Mouse (Mus musculus) adipocyte (in vitro differentiated cells): ENCODE results near the gene Smg5.
"Not testable (repeated sequence)": the region's sequence is repeated elsewhere in the genome, so short reads cannot be mapped to it uniquely, and the experiment has no call there.

Source experiments
- DNase-seq: peaks from one replicate; pipeline ENCODE4 v3.0.0-alpha.2; 2016; ENCODE audit warnings: low spot score

The Smg5 gene

DNA sequence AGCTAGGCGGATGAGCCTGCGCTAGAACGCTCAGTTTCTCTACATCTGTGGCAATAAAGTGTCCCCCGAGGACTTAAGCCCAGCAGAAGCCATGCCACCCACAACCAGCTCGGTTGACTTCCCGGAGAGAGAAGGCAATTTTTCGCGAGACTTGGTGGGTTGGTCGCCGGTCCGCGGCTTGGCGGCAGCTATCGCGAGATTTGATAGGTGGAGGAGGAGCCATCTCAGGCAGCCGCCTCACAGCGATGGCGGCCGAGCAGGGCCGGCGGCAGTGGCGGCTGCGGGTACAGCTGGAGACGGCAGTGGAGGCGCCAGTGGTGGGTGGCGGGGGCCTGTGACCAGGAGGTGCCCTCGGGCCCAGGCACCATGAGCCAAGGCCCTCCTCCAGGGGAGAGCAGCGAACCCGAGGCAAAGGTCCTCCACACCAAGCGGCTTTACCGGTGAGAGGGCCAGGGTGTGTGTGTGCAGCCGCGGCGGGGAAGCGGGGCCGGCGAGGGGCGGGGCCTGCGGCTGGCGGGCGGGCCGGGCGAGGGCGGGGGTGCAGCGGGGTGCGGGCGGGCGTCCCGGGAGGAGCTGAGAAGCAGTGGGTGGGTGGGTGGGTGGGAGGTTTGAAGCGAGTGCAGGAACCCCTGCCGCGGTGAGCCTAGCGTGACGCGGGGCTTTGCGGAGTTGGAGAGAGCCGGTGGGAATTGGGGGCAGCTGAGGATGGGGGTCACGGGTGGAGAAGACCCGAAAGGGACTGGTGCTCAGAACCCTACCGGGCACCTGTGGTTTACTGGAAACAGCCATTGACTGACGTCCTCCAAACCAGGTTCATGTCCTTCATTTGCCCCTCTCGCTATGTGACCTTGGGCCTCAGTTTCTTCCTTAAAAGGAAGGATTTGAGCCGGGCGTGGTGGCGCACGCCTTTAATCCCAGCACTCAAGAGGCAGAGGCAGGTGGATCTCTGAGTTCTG lies at the start of gene Smg5, which contains the start of gene Tmem79:
Gene Smg5, plus strand, starts transcription at position 203 of the 956 bp plus-strand sequence.
Gene Tmem79, minus strand, starts transcription at position 91 of the 956 bp plus-strand sequence.
- DNase-seq = peak; percentile 96

DNA sequence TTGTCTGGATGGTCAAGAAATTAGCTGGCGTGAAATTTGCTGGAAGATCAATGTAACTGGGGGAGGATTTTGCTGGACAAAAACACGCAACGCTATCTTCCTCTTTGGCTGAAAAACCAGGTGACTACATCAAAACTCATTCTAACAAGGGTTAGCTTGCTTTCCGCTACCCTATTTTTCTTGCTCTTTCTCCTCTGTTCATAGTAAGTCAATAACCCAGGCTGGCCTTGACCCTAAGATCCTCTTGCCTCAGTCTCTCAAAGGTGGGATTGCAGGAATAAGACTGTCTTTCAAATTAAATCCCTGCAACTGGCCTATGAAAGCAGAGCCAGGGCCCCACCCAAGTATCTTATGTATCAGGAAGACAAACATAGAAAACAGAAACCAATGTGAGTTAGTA lies 49.0 kb upstream of the Smg5 start, which contains the start of gene Gm38392:
Gene Gm38392, minus strand, starts transcription at position 101 of the 400 bp plus-strand sequence.
- DNase-seq = no peak

DNA sequence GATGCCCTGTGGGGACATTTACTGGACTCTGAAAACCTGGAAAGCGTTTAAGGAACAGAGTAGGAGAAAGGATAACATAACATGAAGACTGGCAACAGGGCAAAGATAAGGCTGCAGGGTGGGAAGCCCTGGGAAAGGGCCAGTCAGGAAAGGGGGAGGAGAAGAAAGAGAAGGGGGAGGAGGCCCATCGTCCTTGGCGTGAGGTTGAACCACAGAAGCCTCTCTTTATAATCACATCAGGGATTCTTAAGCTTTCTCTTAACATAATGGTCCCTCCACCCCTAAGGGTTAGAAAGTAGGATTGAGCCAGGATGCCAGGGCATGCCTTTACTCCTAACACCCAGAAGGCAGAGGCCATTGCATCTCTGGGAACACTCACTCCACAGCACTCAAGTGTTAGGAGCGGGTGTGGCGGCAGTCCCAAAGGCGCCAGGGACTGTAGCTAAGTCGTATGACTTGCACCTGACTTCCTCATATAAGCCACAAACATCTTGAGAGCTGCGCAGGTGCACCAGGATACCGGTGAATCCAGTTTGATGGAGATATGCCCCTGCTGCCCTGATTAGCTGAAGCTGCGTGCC lies 47.8 kb upstream of the Smg5 start:
- DNase-seq = not testable (repeated sequence)

DNA sequence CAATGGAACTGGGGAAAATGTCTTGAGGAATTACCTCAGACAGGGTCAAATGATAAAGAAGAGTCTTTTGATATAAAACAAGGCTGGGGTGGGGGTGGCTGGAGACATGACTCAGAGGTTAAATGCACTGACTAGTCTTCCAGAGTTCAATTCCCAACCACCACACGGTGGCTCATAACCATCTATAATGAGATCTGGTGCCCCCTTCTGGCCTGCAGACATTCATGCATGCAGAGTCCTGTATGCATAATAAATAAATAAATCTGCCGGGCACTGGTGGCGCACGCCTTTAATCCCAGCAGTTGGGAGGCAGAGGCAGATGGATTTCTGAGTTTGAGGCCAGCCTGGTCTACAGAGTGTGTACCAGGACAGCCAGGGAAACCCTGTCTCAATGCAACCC lies 44.1 kb upstream of the Smg5 start:
- DNase-seq = no peak

DNA sequence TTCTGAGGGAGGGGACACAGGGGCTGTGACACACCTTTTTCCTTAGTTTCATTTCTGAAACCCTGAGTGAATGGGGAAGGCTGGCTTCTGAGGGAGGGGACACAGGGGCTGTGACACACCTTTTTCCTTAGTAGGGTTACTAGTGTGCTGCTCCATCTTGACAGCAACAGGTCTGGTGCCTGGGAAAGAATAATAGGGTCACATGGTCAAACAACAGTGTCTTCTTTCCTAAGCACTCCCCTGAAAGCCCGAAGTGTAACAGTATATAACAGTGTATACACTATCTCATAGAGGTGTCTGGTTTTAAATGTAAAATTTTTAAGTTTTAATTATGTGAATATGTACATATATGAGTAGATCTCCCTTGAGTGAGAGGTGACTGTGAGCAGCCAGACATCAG lies 40.8 kb upstream of the Smg5 start:
- not testable (repeated sequence) for DNase-seq

DNA sequence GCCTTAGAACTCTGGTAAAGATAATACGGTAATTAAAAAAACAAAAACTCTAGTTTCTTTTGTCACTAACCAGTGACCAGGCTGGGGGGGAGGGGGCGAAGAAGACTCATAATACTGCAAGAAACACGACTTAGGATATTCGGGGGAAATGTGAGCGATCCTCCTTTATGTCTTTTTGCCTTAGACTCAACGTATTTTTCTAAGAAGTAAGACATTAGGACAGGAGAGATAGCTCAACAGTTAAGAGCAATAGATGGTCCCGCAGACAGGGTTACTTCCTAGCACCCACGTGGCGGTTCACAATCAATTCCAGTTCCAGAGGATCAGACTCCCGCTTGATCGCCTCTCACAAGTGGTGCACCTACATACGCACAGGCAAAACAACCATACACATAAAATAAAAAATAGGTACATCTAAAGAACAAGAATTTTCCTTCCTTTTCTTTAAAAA lies 39.9 kb upstream of the Smg5 start:
- no peak for DNase-seq

DNA sequence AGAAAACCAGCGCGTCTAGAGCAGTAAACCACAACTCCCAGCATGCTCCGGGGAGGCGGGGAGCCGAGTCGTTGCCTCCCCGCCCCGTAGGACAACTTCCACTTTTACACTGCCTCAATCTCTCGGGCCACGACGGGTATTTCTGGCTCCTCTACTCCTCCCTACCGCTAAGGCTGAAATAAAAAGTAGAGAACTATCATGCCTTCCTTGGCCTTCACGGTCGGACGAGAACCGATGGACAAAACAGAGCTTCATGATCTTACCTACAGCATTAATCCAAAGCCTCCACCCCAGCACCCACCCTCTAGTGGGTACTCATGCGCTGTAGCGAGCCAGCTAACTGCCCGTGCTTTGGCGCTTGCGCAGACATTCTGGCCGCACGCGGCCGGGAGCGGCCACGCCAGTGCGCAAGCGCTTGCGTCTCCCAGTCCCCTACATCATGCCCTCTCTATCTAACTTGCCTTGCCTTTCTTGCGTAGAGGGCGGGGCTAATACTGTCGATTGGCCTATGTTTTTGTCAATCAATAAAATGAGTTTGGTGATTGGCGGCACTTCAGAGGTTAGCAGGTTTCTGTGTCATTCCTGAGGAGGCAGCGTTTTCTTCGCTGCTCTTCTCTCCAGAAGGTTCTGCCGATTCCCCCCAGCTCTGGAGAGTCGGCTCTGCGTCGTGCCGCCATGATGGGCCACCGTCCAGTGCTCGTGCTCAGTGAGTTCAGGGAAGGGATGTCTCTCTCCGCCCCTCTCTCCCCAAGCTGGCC lies 39.3 kb upstream of the Smg5 start, which contains the start of the genes Tsacc and Cct3:
Gene Tsacc, minus strand, starts transcription at position 439 of the 758 bp plus-strand sequence.
Gene Cct3, plus strand, starts transcription at position 556 of the 758 bp plus-strand sequence.
- peak; percentile 99 for DNase-seq

DNA sequence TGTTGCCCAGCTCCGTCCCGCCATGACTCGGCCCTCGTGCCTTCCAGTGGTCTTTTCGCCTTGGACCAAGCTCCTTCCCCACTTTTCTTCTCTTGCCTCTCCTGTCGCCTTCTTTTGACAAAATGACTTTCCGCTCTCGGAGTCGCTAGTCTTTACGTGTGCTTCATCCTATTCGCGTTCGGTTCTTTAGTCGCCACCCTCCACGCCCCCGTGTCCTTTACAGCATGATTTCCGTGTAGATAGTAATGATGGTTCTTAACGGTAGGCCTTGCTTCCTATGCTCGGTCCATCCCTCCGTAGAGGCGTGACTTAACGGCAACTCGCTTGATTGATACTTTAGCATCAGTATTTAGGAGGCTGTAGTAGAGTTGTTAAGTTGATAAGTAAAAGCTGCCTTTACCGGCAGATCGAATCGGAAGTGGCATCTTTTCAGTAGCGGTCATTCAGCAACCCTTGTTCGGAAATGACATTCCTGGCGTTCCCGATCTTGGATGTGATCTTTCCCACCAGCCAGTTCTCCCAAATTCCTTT lies 38.7 kb upstream of the Smg5 start:
- DNase-seq = no peak

DNA sequence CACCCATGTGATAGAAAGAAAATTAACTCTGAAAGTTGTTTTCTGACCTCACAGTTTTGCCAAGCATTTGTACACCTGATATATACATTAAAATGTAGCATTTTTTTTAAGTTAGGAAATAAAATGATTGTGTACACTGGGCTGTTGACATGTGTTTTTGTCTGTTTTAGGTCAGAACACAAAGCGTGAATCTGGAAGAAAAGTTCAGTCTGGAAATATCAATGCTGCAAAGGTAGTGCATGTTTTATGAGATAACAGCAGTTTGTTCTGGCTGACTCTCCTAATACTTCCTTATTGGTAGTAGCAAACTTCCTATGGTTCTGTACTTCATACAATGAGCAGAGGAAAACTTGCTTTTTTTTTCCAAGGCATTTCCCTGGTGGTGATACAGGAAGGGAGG lies 36.9 kb upstream of the Smg5 start:
- no peak for DNase-seq

DNA sequence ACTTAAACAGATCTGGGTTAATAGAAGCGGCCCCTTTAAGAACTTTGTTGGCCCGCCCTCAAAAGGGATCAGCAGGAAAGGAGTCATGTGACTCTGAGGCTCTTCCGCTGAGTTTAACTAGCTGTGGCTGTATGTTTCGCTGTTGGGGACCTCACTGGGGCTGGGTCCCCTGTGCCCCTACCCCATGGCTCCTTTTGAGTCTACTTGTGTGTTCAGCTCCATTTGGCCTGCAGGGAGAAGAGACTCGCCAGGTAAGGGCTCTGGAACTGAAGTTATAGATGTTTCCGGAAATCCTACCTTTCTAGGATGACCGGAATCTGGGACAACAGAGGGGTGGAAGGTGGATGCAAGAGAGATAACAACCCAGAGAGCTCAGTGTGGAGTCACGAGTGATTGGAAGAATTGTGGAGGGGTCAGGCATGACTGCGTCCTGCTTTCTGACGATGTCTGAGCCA lies 11.1 kb upstream of the Smg5 start, which contains the start of gene Glmp:
Gene Glmp, plus strand, starts transcription at position 73 of the 455 bp plus-strand sequence.
- peak; percentile 81 for DNase-seq

DNA sequence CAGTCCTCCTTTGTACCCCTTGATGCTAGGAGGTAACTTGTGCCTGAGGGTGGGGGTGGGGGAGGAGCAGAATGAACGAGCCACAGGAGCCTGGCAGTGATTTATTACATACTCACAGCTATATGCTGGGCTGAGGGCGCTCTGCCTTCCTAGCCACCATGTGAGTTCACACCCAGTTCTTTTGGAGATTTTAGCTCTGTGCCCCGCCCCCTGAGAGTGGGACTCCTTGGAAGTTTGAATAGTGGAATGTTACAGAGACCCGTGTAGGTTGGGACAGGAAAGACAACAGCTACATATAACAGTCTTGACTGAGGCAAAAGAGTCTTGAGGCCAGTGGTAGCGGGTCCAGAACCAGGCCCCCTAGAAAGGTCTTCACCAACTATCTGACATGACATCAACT lies 7.1 kb upstream of the Smg5 start:
- DNase-seq = no peak

DNA sequence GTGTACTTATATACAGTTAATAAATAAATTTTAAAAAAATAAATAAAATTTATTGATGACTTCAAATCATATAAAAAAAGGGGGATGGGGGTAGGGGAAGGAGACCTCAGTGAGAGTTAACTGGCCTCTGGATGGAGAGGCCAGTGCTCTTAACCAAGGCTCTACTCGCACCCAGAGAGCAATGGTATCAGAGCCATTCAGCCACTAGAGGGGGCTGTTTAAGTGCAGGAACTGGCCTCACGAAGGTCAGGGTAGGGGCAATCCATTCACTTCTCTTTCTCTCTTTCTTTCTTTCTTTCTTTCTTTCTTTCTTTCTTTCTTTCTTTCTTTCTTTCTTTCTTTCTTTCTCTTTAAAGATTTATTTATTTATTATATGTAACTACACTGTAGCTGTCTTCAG lies 4.8 kb upstream of the Smg5 start:
- DNase-seq = peak; percentile 60

DNA sequence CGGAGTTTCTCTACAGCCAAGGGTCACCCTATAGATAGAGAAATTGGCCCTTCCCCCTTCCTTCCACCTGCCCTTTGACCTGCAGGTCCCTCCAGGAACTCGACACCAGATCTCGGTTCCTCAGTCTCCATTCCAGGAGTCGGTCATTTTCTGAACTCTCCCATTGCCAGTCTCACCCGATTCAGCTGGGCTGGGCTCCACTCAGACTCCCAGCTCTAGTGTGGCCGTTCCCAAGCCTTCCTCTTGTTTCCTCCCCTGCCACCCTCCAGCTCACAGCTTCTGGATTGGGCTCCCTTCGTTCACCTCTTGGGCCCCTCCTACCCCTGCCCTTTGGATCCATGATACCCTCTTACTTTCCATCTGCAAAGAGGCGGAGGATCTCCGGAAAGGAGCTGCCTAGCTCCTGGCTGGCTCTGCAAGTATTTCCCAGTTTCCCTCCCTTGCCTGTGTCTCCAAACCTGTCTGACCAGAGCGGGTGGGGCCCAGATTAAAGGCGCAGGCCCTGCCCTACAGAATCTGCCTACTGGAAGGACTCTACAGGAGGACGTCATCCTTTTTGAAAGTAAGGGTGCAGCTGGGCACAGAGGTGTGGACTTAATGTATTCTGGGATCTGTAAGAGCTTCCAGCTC lies 1.9 kb upstream of the Smg5 start:
- no peak for DNase-seq

DNA sequence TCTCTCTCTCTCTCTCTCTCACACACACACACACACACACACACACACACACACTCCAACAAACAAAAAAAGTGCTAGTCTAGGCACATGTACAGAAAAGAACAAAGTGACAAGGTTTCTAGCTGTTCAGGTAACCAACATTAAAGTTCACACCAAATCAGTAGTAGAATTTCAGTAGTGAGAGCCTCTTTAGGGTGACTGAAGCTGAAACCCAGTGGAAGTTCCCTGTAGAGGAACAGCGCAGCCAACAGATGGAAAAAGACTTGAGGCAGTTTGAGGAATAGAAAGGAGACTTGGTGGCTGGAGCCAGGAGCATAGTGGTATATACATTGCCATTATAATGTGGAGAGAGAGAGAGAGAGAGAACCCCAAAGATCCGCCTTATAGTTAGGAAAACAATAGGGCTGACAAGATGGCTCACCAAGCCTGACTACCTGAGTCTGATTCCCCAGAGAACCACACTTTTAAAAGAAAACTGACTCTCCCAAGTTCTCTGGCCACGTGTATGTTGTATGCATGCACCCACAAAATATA lies 1.1 kb upstream of the Smg5 start:
- peak; percentile 28 for DNase-seq

DNA sequence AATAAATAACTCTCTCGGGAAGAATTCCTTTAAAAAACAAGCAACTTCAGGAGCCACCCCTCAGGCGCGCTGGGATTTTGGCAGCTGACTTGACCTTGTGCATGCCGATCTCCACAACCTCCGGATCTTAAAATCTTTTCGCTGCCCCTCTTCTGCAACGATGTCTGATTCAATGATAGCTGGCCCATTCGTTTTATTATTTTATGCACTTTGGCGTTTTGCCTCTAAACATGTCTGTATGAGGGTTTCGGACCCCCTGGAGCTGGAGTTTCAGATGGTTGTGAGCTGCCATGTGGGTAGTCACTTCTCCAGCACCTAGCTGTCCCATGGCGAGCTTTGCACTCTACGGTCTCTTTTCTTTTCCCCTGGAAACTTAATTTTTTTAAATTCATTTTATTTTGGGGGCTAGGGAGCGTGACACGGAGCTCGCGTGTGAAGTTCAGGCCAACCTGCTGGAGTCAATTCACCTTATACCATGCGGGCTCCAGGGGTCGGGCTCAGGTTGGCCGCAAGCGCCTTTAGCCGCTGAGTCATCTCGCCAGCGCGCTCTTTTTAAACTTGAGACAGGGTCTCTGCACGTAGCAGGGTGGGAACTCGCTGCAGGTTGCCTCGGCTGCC lies 515 bp upstream of the Smg5 start:
- DNase-seq = peak; percentile 56

DNA sequence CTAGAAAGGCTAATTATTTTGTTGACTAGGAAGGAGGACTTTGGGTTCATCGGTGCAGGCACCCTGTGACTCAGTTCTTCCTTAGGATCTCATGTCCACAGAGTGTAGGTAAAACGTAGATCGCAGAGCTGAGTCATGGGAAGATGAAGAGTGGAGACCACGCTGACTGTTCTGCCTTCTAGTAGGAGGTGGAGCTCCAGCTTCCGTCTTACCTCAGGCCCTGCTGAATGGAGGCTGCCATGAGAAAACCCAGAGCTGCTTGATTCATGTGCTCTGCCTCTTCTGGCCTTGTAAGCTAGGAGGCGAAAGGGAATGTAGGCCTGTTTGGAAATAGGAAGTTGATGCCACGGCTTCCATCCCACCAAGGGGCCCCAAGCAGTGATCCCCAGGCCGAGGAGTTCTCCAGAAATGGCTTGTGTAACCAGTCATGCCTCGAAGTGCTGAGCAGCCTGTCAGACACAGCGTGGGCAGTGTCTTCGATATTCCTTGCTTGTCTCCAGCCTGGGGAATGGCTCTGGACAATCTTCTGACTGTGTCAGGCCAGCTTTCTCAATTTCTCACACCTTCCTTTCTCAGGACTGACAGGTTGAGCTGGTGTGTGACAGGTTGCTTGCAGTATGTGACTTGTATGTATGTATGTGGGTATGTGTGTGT lies 1.4 kb downstream of the Smg5 start:
- peak; percentile 69 for DNase-seq

DNA sequence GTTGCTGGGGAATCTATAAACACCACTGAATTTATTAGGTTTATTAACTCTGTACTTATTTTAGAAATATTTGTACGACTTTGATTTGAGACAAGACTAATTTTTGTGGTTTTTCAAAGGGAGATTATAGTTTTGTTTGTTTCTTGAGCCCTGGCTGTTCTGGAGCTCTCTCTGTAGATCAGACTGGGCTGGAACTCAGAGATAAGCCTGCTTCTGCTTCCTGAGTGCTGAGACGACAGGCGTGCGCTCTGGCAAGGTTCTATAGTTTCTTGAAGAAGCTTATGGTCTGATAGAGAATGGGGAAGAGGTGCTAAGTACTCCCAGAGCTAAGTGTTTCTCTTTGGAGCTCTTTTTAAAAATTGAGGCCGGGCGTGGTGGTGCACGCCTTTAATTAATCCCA lies 2.3 kb downstream of the Smg5 start:
- DNase-seq = no peak

DNA sequence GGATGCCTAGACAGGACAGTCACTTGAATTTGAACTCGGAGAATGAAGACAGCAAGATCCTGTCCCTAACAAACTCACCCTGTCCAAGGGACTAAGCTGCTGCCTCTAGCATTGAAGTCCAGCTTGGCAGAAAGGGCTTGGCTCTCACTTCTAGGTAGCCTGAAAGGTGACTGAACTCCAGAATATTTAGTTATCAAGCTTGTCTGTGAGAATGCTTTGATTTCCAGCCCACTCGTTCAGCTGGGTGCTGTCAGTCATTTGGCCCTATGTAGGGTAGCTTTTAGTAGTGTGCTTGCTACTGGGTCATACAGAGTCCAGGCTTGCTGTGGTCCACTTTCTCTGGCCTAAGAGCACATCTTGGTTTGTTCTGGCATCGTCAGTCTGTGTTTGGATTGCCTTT lies 2.9 kb downstream of the Smg5 start:
- no peak for DNase-seq

DNA sequence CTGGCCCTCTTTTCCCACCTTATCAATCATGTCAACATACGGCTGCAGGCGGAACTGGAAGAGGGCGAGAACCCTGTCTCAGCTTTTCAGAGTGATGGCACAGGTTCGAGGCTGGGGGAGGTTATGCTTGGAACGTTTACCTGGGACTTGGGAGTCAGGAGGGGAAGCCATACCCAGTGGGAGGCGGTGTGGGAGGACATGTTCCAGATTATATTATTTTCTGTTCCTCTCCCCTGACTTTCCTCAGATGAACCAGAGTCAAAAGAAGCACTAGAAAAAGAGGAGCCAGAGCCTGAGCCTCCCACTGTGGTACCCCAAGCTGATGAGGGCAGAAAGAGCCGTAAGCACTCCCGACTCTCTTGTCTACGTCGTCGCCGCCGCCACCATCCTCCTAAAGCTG lies 14.7 kb downstream of the Smg5 start:
- no peak for DNase-seq

DNA sequence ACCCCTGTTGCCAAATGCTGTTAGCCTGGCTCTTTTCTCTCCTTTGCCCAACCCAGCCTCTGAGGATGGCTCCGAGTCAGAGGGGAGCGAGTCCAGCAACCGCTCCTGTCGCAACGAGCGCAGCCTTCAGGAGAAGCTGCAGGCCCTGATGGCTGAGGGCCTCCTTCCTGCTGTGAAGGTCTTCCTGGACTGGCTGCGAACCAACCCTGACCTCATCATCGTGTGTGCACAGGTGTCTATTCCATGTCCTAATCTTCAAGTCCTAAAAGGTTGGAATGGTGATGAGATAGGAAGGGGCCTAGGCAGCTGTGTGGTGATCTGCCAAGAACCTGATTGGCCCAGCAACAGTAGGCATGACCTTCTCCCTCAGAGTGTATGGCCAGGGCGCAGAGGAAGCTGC lies 16.8 kb downstream of the Smg5 start:
- no peak for DNase-seq
